Mouse (Mus musculus): ENCODE data around the gene Gp5. TPM values are rescaled to one million over a fixed set of nuclear protein-coding genes. Genes with fewer than 3 reads are reported as not detected.
A peak's percentile ranks its signal among the peaks of the same experiment; 100 is the strongest.

The Gp5 gene
- polyA plus RNA-seq, 1 experiment from 2014 or later: 0.46 TPM

DNA sequence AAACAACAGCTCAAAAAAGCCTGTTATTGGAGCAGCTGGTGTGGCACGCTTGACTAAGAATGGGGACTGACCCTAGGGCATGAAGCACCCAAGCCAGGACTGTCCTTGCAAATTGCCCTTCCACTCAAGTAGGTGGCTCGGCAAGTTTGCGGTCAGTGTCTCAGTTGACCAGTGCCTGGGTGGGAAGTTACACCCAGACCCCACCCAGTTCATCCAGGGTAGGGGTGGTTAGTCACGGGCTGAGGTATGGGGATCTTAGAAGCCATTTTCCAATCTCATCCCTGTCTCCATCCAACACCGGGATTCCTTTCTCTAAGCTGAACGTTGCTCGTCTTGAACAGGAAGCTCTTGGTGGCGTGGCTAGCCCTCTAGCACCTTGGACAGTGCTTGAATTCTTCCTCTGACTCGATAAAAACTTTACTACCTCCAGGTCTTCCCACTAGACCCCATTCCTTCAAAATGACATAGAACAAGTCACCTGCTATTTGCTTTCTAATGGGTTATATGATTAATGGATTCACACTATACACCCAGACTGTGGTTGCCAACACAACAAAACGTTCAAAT lies 10.8 kb downstream of the Gp5 start:
- Histone ChIP-seq H3K4me3 (replicated peaks) (no peak overlapping the region), H3K27ac (no peak overlapping the region), H3K27me3 (replicated peaks) (peaks cover 7% of the 10 kb centered on the region; the same call in 1 of the 2 replicates), H3K4me1 (replicated peaks) (no peaks in the 10 kb centered on the region), H3K9ac (no peak overlapping the region), H3K4me2 (replicated peaks) (no peak overlapping the region), H3K9me3 (no peaks in the 10 kb centered on the region), H3K36me3 (no peaks in the 10 kb centered on the region)
- no peak for ATAC-seq
- 58% methylated on average over 10 of the region's 10 CpGs for WGBS

DNA sequence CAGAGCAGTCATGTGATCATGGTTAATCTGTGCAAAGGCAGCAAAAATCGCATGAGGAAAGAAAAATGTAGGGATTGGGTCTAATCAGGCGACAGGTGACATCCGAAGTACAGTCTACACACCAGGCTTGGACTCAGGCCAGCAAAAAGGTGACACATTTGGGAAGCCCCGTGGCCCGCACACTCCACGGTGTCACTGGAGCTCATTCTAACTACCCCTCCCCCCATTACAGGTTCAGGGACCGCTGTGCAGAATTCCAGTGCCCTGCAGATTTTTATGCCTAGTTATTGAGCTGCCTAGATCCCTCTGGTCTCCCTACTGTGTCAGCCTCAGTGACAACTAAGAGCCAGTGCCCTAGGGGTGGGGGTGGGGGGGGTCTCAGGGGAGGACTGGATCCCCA lies 13.1 kb downstream of the Gp5 start:
- ATAC-seq: no peak
- no peaks in the 10 kb centered on the region for H3K36me3 ChIP-seq
- H3K27ac ChIP-seq: no peak overlapping the region
- H3K4me1 ChIP-seq (replicated peaks): no peaks in the 10 kb centered on the region
- WGBS: 88% methylated on average over 7 of the region's 7 CpGs
- H3K9ac ChIP-seq: no peak overlapping the region
- no peak overlapping the region for H3K4me3 ChIP-seq (replicated peaks)
- peaks cover 7% of the 10 kb centered on the region; the same call in 1 of the 2 replicates for H3K27me3 ChIP-seq (replicated peaks)
- no peaks in the 10 kb centered on the region for H3K9me3 ChIP-seq
- no peak overlapping the region for H3K4me2 ChIP-seq (replicated peaks)

DNA sequence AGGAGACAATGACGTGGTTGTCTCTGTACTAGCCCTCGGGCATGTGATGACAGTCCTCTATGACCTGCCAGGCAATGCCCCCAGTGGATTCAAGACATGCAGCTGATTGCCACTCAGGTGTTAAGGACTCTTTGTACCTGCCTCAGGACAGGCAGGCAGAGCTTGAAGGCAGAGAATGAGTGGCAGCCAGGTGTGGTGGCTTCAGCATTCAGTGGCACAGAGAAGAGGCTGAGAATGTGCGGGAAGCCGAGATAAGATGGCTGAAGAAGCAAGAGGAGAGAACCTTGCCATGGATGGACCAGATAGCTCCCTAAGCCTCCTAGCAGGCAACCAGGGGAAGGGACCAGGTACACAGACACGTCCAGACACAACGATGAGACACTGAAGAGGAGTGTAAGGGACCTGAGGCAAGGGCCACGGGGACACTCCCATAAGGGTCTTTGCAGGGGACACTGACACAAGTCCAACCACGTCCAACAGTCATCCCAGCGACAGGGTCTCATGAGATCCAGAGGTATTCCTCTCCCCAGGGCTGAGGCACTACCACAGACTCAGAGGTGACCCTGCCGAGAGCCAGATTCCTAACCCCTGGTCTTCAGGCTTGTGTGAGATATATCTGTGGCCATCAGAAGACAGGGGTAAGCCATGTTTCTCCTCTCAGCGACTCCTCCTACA lies 13.8 kb downstream of the Gp5 start:
- Histone ChIP-seq H3K4me3 (replicated peaks) (no peak overlapping the region), H3K27me3 (replicated peaks) (peaks cover 7% of the 10 kb centered on the region; the same call in 1 of the 2 replicates), H3K9ac (no peak overlapping the region), H3K36me3 (no peaks in the 10 kb centered on the region), H3K27ac (no peak overlapping the region), H3K9me3 (no peaks in the 10 kb centered on the region), H3K4me1 (replicated peaks) (no peaks in the 10 kb centered on the region), H3K4me2 (replicated peaks) (no peak overlapping the region)
- WGBS: 88% methylated on average over 11 of the region's 11 CpGs
- ATAC-seq: no peak

DNA sequence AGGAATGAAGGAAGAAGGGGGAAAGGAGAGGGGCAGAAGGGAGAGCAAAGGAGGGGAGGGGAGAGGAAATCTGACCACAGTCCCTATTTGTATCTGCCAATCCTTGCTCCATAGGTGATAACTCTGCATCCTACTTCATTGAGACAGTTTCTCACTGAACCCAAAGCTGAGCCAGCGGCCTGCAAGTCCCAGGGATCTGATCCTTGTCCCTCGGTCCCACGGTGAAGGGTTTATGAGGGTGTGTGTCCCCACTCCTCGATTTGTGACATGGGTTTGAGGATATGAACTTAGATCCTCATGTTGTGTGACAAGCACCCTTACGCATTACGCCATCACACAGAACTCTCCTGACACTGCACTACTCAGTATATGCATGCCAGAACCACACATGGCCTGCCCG lies 15.5 kb downstream of the Gp5 start:
- Histone ChIP-seq H3K4me3 (replicated peaks) (no peak overlapping the region), H3K4me2 (replicated peaks) (no peak overlapping the region), H3K9me3 (no peaks in the 10 kb centered on the region), H3K9ac (no peak overlapping the region), H3K27me3 (replicated peaks) (peaks cover 3% of the 10 kb centered on the region; the same call in 1 of the 2 replicates), H3K4me1 (replicated peaks) (no peaks in the 10 kb centered on the region), H3K27ac (no peak overlapping the region), H3K36me3 (no peaks in the 10 kb centered on the region)
- ATAC-seq: no peak
- WGBS: 84% methylated on average over 7 of the region's 7 CpGs

DNA sequence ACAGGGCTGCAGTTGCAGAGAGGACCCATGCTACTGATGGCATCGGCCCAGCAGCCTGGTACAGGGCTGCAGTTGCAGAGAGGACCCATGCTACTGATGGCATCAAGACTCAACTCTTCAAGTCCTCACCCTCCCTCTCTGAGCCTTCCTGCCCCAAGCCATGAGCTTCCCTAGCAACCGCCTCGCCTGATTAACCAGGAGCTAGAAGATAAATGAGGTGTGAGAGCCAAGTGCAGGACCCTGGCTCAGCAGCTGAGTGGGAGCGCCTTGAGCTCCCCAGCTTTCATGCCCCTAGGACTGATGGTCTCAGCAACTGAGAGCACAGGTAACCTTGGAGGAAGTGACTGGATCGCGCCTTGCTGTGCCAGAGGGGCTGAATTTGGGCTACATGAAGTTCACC lies 20.1 kb downstream of the Gp5 start:
- no peaks in the 10 kb centered on the region for H3K27me3 ChIP-seq (replicated peaks)

DNA sequence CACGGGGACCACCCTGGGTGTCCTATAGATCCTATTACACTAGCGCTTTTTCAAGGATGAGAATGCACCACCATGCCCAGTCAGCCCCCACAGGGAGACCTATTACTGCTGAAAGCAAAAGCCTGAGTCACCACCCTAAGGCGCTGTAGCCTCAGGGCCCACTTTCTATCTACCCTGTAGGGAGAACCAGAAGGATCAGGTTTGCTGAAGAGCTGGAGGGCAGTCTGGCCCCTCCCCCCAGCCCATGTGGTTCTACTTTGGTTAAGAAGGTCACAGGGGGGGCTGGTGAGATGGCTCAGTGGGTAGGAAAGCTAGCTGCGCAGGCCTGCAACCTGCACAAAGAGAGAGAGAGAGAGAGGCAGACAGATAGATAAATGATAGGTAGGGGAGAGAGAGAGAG lies 24.9 kb downstream of the Gp5 start:
- 78% methylated on average over 4 of the region's 4 CpGs for WGBS
- peaks cover 3% of the 10 kb centered on the region; the same call in 1 of the 2 replicates for H3K27me3 ChIP-seq (replicated peaks)

More for the DNA sequence above, 20.1 kb downstream of the Gp5 start:
- ATAC-seq: no peak
- Histone ChIP-seq H3K9me3 (no peaks in the 10 kb centered on the region), H3K27ac (no peak overlapping the region), H3K4me3 (replicated peaks) (no peak overlapping the region), H3K4me1 (replicated peaks) (no peaks in the 10 kb centered on the region; the same call in 1 of the 2 replicates), H3K9ac (no peak overlapping the region), H3K36me3 (no peaks in the 10 kb centered on the region), H3K4me2 (replicated peaks) (no peak overlapping the region)
- 75% methylated on average over 6 of the region's 6 CpGs for WGBS

DNA sequence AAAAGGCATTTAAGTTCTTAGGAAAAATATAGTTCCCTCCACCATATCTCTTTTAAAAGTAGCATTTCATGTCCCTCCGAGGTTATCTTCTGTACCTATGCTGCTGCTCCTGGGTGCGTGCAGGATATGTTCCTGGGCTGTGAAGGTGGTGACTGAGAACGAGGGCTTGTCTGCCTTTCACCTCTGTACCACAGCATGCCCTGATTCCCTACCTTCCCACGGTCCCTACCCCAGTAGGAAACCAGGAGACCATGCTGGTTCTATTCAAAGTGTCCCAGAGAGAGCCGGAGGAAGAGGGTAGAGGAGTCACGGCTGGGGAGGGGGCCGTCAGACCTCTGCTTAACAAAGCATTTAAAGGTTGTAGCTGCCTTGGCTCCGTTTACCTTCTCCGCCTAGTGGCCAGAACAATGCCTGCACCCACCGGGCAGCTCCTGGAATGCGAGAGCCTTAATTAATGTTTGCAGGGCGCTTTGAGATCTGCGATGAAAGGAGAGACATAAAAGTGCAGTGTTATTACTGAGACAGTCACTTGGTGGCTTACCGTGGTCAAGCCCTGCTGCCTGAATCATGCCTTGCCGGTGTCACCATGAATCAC lies 26.7 kb downstream of the Gp5 start:
- Histone ChIP-seq H3K4me3 (replicated peaks) (no peak overlapping the region), H3K27me3 (replicated peaks) (peaks cover 3% of the 10 kb centered on the region; the same call in 1 of the 2 replicates), H3K9ac (no peak overlapping the region), H3K36me3 (no peaks in the 10 kb centered on the region), H3K4me1 (replicated peaks) (peaks cover 19% of the 10 kb centered on the region), H3K9me3 (no peaks in the 10 kb centered on the region), H3K27ac (no peak overlapping the region), H3K4me2 (replicated peaks) (peak overlapping the region; percentile 65)
- WGBS: 3% methylated on average over 15 of the region's 15 CpGs
- peak; percentile 46; the same call in 1 of the 2 replicates for ATAC-seq

More for the DNA sequence above, 24.9 kb downstream of the Gp5 start:
- Histone ChIP-seq H3K36me3 (no peaks in the 10 kb centered on the region), H3K4me3 (replicated peaks) (no peak overlapping the region), H3K27ac (no peak overlapping the region), H3K4me2 (replicated peaks) (no peak overlapping the region), H3K9ac (no peak overlapping the region), H3K4me1 (replicated peaks) (peaks cover 16% of the 10 kb centered on the region), H3K9me3 (no peaks in the 10 kb centered on the region)
- ATAC-seq: no peak

DNA sequence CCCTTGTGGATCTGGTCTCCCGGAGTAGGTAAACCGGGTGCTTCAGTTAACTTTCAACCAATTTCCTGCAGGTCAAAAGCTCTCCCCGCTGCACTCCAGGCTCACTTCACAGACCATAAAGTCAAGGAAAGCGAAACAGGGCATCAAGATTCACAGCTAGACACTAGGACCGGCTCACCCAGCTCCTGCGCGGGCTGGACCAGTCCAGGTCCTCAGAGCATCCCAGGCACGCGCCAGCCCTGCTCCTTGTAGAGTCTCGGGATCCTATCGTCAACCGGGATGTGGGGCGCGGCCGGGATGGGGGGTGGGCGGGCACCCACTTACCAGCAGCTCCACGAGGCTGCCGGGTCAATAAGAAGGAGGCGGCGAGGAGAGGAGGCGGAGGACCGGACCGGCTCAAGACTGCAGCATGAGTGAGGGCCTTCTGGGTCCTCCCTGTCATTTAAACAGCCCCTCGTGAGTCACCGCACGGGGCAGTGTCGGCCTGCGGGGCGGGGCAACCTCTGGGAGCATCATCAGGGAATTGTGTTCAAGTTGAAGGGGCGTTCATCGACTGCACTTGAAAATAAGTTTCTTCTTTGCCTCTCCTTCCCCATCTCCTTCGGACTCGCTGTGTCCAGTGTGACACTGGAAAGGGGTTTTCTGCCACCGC lies 27.6 kb downstream of the Gp5 start, which contains the start of gene Lrrc15:
Gene Lrrc15 (minus strand): TSS at position 413 of the 652 bp plus-strand sequence.
- ATAC-seq: no peak
- H3K9ac ChIP-seq: no peak within 1 kb of the TSS
- 5% methylated on average over 34 of the region's 34 CpGs for WGBS

DNA sequence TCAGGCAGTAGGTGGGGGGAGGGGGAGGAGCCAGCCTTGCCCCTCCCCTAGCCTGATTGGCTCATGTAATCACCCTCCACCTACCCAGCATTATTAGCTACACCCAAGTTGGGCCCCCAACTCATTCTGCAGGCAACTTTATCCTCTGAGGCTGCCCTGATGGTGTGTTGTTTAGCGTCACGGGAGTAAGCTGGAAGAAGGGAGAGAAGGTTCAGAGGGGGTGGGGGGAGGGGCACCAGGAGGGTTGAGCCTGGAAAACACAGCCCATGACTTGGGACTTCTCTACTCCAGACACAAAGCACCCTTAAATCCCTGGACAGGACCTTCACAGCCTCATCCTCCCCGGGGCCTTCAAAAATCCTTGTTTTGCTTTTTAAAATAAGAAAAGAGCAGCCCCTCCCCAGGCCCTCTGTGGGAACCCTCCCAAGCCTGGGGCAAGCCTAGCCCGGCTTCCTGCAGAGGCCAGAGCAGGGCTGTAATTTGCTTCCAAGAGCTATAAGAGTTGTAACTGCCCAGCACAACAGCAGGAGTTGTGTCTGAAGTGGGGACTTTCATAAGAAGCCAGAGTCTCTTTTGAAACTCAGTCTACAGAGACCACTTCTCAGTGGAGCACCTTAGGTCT lies 29.8 kb downstream of the Gp5 start:
- WGBS: 22% methylated on average over 4 of the region's 4 CpGs
- Histone ChIP-seq H3K9ac (no peak overlapping the region), H3K36me3 (no peaks in the 10 kb centered on the region), H3K9me3 (no peaks in the 10 kb centered on the region), H3K4me2 (replicated peaks) (no peak overlapping the region), H3K27me3 (replicated peaks) (peaks cover 3% of the 10 kb centered on the region; the same call in 1 of the 2 replicates), H3K27ac (no peak overlapping the region), H3K4me3 (replicated peaks) (no peak overlapping the region), H3K4me1 (replicated peaks) (peaks cover 22% of the 10 kb centered on the region)
- ATAC-seq: no peak

More for the DNA sequence above, 27.6 kb downstream of the Gp5 start, which contains the start of gene Lrrc15:
- Histone ChIP-seq H3K27me3 (replicated peaks) (peaks cover 3% of the 10 kb centered on the region; the same call in 1 of the 2 replicates), H3K27ac (no peak within 1 kb of the TSS), H3K4me3 (replicated peaks) (peak within 1 kb of the TSS; percentile 25), H3K9me3 (no peaks in the 10 kb centered on the region), H3K36me3 (no peaks in the 10 kb centered on the region), H3K4me2 (replicated peaks) (peak within 1 kb of the TSS; percentile 65), H3K4me1 (replicated peaks) (peaks cover 22% of the 10 kb centered on the region)

DNA sequence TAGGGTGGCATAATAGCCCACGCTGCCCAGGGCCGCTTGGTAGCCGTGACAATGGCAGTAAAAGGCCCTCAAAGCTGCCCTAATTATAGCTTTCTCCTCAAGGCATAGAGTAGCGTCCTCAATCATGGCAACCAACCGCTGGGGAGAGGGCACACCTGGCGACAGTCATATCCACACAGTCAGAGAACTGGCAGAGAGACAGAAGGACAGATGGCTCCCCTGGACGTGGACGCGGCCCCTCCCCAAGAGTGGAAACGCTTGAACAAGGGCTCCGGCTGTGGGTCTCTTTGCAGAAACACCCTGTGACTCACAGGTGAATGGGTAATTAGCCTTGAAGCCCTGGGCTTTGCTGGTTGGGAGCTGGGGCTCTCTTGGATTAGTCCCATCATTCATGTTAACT lies 32.2 kb downstream of the Gp5 start:
- H3K9me3 ChIP-seq: no peaks in the 10 kb centered on the region
- WGBS: 77% methylated on average over 11 of the region's 11 CpGs
- ATAC-seq: no peak
- H3K4me1 ChIP-seq (replicated peaks): peaks cover 16% of the 10 kb centered on the region
- no peak overlapping the region for H3K4me3 ChIP-seq (replicated peaks)
- no peak overlapping the region for H3K4me2 ChIP-seq (replicated peaks)
- no peak overlapping the region for H3K27ac ChIP-seq
- H3K9ac ChIP-seq: no peak overlapping the region
- H3K27me3 ChIP-seq (replicated peaks): no peaks in the 10 kb centered on the region; the same call in 1 of the 2 replicates
- H3K36me3 ChIP-seq: no peaks in the 10 kb centered on the region

DNA sequence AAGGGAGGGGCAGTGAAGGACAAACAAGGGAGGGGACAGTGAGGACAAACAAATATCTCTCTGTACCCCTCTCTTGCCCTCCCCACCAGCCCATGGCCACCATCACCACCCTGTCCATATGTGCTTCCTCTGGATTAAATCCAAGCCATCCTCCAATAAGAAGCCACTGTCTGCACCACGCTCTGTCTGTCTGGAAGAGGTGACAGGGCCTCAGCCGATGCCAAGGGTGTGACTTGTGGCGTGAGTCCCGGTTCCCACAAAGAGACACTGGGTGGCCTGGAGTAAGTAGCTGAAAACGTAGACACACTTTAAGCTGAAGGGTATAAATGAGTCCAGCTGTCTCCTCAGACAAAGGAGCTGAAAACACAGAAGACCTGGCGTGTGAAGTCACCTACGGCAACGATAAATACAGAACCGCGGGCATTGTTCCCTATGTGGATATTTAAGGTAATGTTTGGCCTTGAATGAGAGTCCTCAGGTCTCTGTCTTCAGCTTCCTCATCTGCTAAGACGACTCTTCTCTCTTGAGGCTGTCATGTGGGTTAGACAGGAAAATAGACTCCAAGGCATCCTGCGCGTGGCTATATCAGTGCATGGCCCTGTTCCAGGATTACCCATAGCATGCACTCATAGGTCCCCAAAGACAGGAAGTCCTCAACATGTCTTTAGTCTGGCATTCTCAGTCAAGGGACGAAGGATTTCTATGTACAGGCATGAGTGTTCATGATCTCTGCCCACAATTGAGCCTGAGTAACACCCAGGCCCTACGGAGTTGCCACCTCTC lies 34.8 kb downstream of the Gp5 start:
- Histone ChIP-seq H3K9ac (no peak overlapping the region), H3K27me3 (replicated peaks) (no peaks in the 10 kb centered on the region), H3K4me3 (replicated peaks) (no peak overlapping the region), H3K27ac (no peak overlapping the region), H3K36me3 (no peaks in the 10 kb centered on the region), H3K4me1 (replicated peaks) (peaks cover 15% of the 10 kb centered on the region), H3K9me3 (no peaks in the 10 kb centered on the region), H3K4me2 (replicated peaks) (no peak overlapping the region)
- no peak for ATAC-seq
- WGBS: 77% methylated on average over 15 of the region's 15 CpGs
